Mouse (Mus musculus) intestine, postnatal 0 days (tissue): Measurements from ENCODE around the gene Rchy1. TPM values are rescaled to one million over a fixed set of nuclear protein-coding genes. Genes with fewer than 3 reads are reported as not detected.

Experiments
- ATAC-seq: fragments of 200-750 bp; cut with Nextera tagmentation; 2 replicates; pipeline ENCODE4 v1.8.0; 2017; ENCODE audit warnings: mild to moderate bottlenecking, moderate TSS enrichment, moderate library complexity
- H3K27ac ChIP-seq: fragments of 300-500 bp; sonication (generic); 2 replicates; pipeline ENCODE4 v1.5.1; 2014; ENCODE audit warnings: mild to moderate bottlenecking, low read depth, low read length, moderate library complexity
- H3K27me3 ChIP-seq: fragments of 300-500 bp; sonication (generic); replicated peaks from 2 replicates; pipeline ENCODE4 v1.6.1; 2014; ENCODE audit warnings: low read length, mixed read lengths; ENCODE audit not compliant: control insufficient read depth, insufficient read depth
- H3K36me3 ChIP-seq: fragments of 300-500 bp; sonication (generic); 2 replicates; pipeline ENCODE4 v1.6.1; 2014; ENCODE audit warnings: mild to moderate bottlenecking, moderate library complexity; ENCODE audit not compliant: control insufficient read depth, insufficient read depth
- H3K4me1 ChIP-seq: fragments of 300-500 bp; sonication (generic); replicated peaks from 2 replicates; pipeline ENCODE4 v1.6.1; 2014; ENCODE audit warnings: antibody characterized with exemption, low read length, mixed read lengths; ENCODE audit not compliant: control insufficient read depth, insufficient read depth
- H3K4me2 ChIP-seq: fragments of 300-500 bp; sonication (generic); replicated peaks from 2 replicates; pipeline ENCODE4 v1.6.1; 2014; ENCODE audit warnings: low read depth, mild to moderate bottlenecking, moderate library complexity
- H3K4me3 ChIP-seq: fragments of 300-500 bp; sonication (generic); 2 replicates; pipeline ENCODE4 v1.5.1; 2014; ENCODE audit warnings: low read depth, low read length
- H3K9ac ChIP-seq: fragments of 300-500 bp; sonication (generic); 2 replicates; pipeline ENCODE4 v1.6.1; 2014; ENCODE audit warnings: mild to moderate bottlenecking, low read depth, low read length
- H3K9me3 ChIP-seq: fragments of 300-500 bp; sonication (generic); 2 replicates; pipeline ENCODE4 v1.6.1; 2016; ENCODE audit warnings: mixed run types; ENCODE audit not compliant: control insufficient read depth
- CTCF ChIP-seq: sonication (generic); IDR thresholded peaks from 2 replicates; pipeline ENCODE4 v1.5.1; 2016; ENCODE audit warnings: low read depth, mild to moderate bottlenecking, control low read depth, antibody characterized with exemption, moderate library complexity
- WGBS: fragments of 180-500 bp; shearing (Covaris S2); extraction: QIAGEN DNeasy Blood & Tissue Kit; methylation state at CpG from one replicate; pipeline ENCODE4 v1.1.7; 2014; 5-methylcytosine and 5-hydroxymethylcytosine counted together
- polyA plus RNA-seq: library from polyadenylated mRNA; unstranded; fragments of >200 nt; fragmentation: Nextera tagmentation; extraction: Ambion mirVana; gene quantifications from 2 replicates; pipeline ENCODE4 v1.2.1, GENCODE M21; 2015

Gene Rchy1
- polyA plus RNA-seq, 1 experiment from 2014 or later = 63.7 TPM

GRCm38 (mm10) chr5:91983490-91983889 lies 20.6 kb upstream of the Rchy1 start:
- Histone ChIP-seq H3K9me3 (no peaks in the 10 kb centered on the region), H3K9ac (no peak overlapping the region), H3K4me1 (no peaks in the 10 kb centered on the region), H3K27ac (no peak overlapping the region), H3K4me3 (no peak overlapping the region), H3K36me3 (no peaks in the 10 kb centered on the region), H3K4me2 (no peak overlapping the region), H3K27me3 (no peaks in the 10 kb centered on the region)
- 72% methylated on average over 2 of the region's 2 CpGs for WGBS
- TF ChIP-seq CTCF = no peak
- ATAC-seq = no peak

- no peak for ATAC-seq
- no peak overlapping the region for H3K4me2 ChIP-seq
- H3K4me3 ChIP-seq = no peak overlapping the region
- no peak overlapping the region for H3K27ac ChIP-seq
- no peaks in the 10 kb centered on the region for H3K36me3 ChIP-seq
- no peaks in the 10 kb centered on the region for H3K9me3 ChIP-seq
- no peaks in the 10 kb centered on the region for H3K27me3 ChIP-seq
- 82% methylated on average over 11 of the region's 11 CpGs for WGBS
- no peak for TF ChIP-seq CTCF
- H3K9ac ChIP-seq = no peak overlapping the region
- no peaks in the 10 kb centered on the region for H3K4me1 ChIP-seq
These were observed 18.4 kb upstream of the Rchy1 start for GRCm38 (mm10) chr5:91981176-91981840.

- H3K4me1 ChIP-seq = no peaks in the 10 kb centered on the region
- 74% methylated on average over 2 of the region's 2 CpGs for WGBS
These were observed 14.5 kb upstream of the Rchy1 start for GRCm38 (mm10) chr5:91977397-91977770.

GRCm38 (mm10) chr5:91976566-91977396 lies 13.9 kb upstream of the Rchy1 start:
- Histone ChIP-seq H3K27ac (no peak overlapping the region), H3K9ac (no peak overlapping the region), H3K4me3 (no peak overlapping the region), H3K4me1 (no peaks in the 10 kb centered on the region), H3K9me3 (no peaks in the 10 kb centered on the region), H3K4me2 (no peak overlapping the region), H3K36me3 (no peaks in the 10 kb centered on the region), H3K27me3 (no peaks in the 10 kb centered on the region)
- no peak for ATAC-seq
- TF ChIP-seq CTCF = no peak
- 78% methylated on average over 10 of the region's 10 CpGs for WGBS

More at GRCm38 (mm10) chr5:91977397-91977770, 14.5 kb upstream of the Rchy1 start:
- Histone ChIP-seq H3K4me2 (no peak overlapping the region), H3K4me3 (no peak overlapping the region), H3K27ac (no peak overlapping the region), H3K36me3 (no peaks in the 10 kb centered on the region), H3K27me3 (no peaks in the 10 kb centered on the region), H3K9me3 (no peaks in the 10 kb centered on the region), H3K9ac (no peak overlapping the region)
- ATAC-seq = no peak
- TF ChIP-seq CTCF = no peak

- WGBS = 86% methylated on average over 9 of the region's 9 CpGs
- Histone ChIP-seq H3K9ac (no peak overlapping the region), H3K9me3 (no peaks in the 10 kb centered on the region), H3K27me3 (no peaks in the 10 kb centered on the region), H3K4me1 (no peaks in the 10 kb centered on the region), H3K36me3 (no peaks in the 10 kb centered on the region), H3K4me3 (no peak overlapping the region), H3K27ac (no peak overlapping the region), H3K4me2 (no peak overlapping the region)
- ATAC-seq = no peak
- TF ChIP-seq CTCF = no peak
These were observed 12.9 kb upstream of the Rchy1 start for GRCm38 (mm10) chr5:91975758-91976157.

GRCm38 (mm10) chr5:91974002-91974401 lies 11.1 kb upstream of the Rchy1 start:
- H3K4me1 ChIP-seq = no peaks in the 10 kb centered on the region
- no peak for ATAC-seq
- no peak overlapping the region for H3K9ac ChIP-seq
- TF ChIP-seq CTCF = no peak
- H3K27ac ChIP-seq = no peak overlapping the region
- H3K36me3 ChIP-seq = peaks cover 8% of the 10 kb centered on the region
- no peaks in the 10 kb centered on the region for H3K9me3 ChIP-seq
- no peak overlapping the region for H3K4me2 ChIP-seq
- H3K27me3 ChIP-seq = no peaks in the 10 kb centered on the region
- 89% methylated on average over 7 of the region's 7 CpGs for WGBS
- no peak overlapping the region for H3K4me3 ChIP-seq
